Mouse (Mus musculus) gastrocnemius, postnatal 25 days (tissue): Measurements from ENCODE around the gene Usp4. TPM values are rescaled to one million over a fixed set of nuclear protein-coding genes. Genes with fewer than 3 reads are reported as not detected.

Experiments used
- DNase-seq: peaks from one replicate; pipeline ENCODE4 v3.0.0; 2022
- total RNA-seq, 2 experiments: library from RNA; stranded (reverse); gene quantifications; 1 replicate in 1 of 2; 2 replicates in 1 of 2; pipeline ENCODE4 v1.2.3; 2021

The Usp4 gene
- total RNA-seq, 2 experiments from 2014 or later, result 61.7 to 64.9 TPM

- no peak for DNase-seq
Observed at GRCm38 (mm10) chr9:108411381-108411942, 63.8 kb downstream of the Usp4 start.

GRCm38 (mm10) chr9:108412221-108412620 is 64.6 kb downstream of the Usp4 start:
- DNase-seq, result no peak

- no peak for DNase-seq
Observed at GRCm38 (mm10) chr9:108428384-108428783, 80.7 kb downstream of the Usp4 start, which contains the start of gene Ccdc36. TSS of gene Ccdc36 (minus strand) at chr9:108428484.

- DNase-seq, result no peak
Observed at GRCm38 (mm10) chr9:108431431-108432067, 83.9 kb downstream of the Usp4 start.

- DNase-seq, result no peak
Observed at GRCm38 (mm10) chr9:108436182-108436581, 88.5 kb downstream of the Usp4 start, which contains the start of gene BC048562. TSS of gene BC048562 (plus strand) at chr9:108436482.

- DNase-seq, result no peak
Observed at GRCm38 (mm10) chr9:108439176-108439575, 91.5 kb downstream of the Usp4 start.

- DNase-seq, result no peak
Observed at GRCm38 (mm10) chr9:108440485-108440884, 92.8 kb downstream of the Usp4 start.

GRCm38 (mm10) chr9:108441236-108441919 is 93.7 kb downstream of the Usp4 start:
- no peak for DNase-seq

Other genes starting within 250 kb of the Usp4 start
- gene Bsn, start 157.5 kb upstream of the Usp4 start, total RNA-seq, result under 1 TPM; 0.05 to 0.08 TPM
- gene Dag1, start 83.9 kb upstream of the Usp4 start, total RNA-seq, result 100 to 1,000 TPM; 169 to 183 TPM
- 10 to 100 TPM in 1 of 2 experiments, 1 to 10 TPM in 1; 8.2 to 12.1 TPM for gene Nicn1, start 57.4 kb upstream of the Usp4 start, total RNA-seq
- 1 to 10 TPM; 1.6 to 1.8 TPM for gene Amt, start 51.0 kb upstream of the Usp4 start, total RNA-seq
- gene Rhoa, start 41.7 kb upstream of the Usp4 start, total RNA-seq, result 100 to 1,000 TPM; 104 to 120 TPM
- 10 to 100 TPM; 25.0 to 30.8 TPM for gene Tcta, start 41.7 kb upstream of the Usp4 start, total RNA-seq
- gene Gpx1, start 8.9 kb upstream of the Usp4 start, total RNA-seq, result 10 to 100 TPM; 74.4 to 92.9 TPM
- under 1 TPM; 0.40 to 0.46 TPM for gene 1700102P08Rik, start 45.0 kb downstream of the Usp4 start, total RNA-seq
- gene Ccdc36, start 80.6 kb downstream of the Usp4 start, total RNA-seq, result not detected
- gene BC048562, start 88.6 kb downstream of the Usp4 start, total RNA-seq, result not detected
- gene Ccdc71, start 112.7 kb downstream of the Usp4 start, total RNA-seq, result 10 to 100 TPM; 16.3 to 17.2 TPM
- gene Klhdc8b, start 113.7 kb downstream of the Usp4 start, total RNA-seq, result 1 to 10 TPM; 3.3 to 3.8 TPM
- gene Lamb2, start 131.9 kb downstream of the Usp4 start, total RNA-seq, result 100 to 1,000 TPM; 142 to 152 TPM
- gene Usp19, start 142.7 kb downstream of the Usp4 start, total RNA-seq, result 100 to 1,000 TPM; 101 to 103 TPM
- 10 to 100 TPM; 64.1 to 77.4 TPM for gene Qars, start 159.9 kb downstream of the Usp4 start, total RNA-seq
- 10 to 100 TPM; 41.2 to 50.5 TPM for gene Qrich1, start 169.0 kb downstream of the Usp4 start, total RNA-seq
- 10 to 100 TPM; 51.9 to 54.0 TPM for gene Impdh2, start 212.4 kb downstream of the Usp4 start, total RNA-seq
- gene Ndufaf3, start 219.6 kb downstream of the Usp4 start, total RNA-seq, result 10 to 100 TPM; 28.2 to 37.5 TPM
- gene Dalrd3, start 222.0 kb downstream of the Usp4 start, total RNA-seq, result 10 to 100 TPM in 1 of 2 experiments, 1 to 10 TPM in 1; 7.6 to 10.4 TPM
- gene Wdr6, start 230.9 kb downstream of the Usp4 start, total RNA-seq, result 1 to 10 TPM; 5.2 to 5.3 TPM
- 1 to 10 TPM; 2.8 to 3.1 TPM for gene P4htm, start 249.8 kb downstream of the Usp4 start, total RNA-seq